Mouse (Mus musculus): ENCODE measurements around the gene Mok. TPM values are rescaled to one million over a fixed set of nuclear protein-coding genes. Genes with fewer than 3 reads are reported as not detected.

Mok gene
- polyA plus RNA-seq, 1 experiment = 5.4 TPM

GRCm38 (mm10) chr12:110775628-110776426 lies 64.9 kb downstream of the Mok start:
- Histone ChIP-seq H3K4me3 (ENCODE audit: insufficient read depth, low read length) (peak overlapping the region; percentile 27), H3K4me1 (ENCODE audit: control insufficient read depth, insufficient read depth, low read length) (peaks cover 54% of the 10 kb centered on the region), H3K27ac (ENCODE audit: insufficient read depth, low read depth, low read length) (peak overlapping the region; percentile 84)
- no peak for TF ChIP-seq POLR2A (IDR thresholded peaks at IDR 0.05; ENCODE audit: borderline replicate concordance, low read depth, low read length)
- TF ChIP-seq CTCF (IDR thresholded peaks at IDR 0.05; ENCODE audit: low read depth, low read length) = no peak

- Histone ChIP-seq H3K4me1 (ENCODE audit: control insufficient read depth, insufficient read depth, low read length) (peaks cover 47% of the 10 kb centered on the region), H3K4me3 (ENCODE audit: insufficient read depth, low read length) (no peak overlapping the region), H3K27ac (ENCODE audit: insufficient read depth, low read depth, low read length) (no peak overlapping the region)
- TF ChIP-seq POLR2A (IDR thresholded peaks at IDR 0.05; ENCODE audit: borderline replicate concordance, low read depth, low read length) (no peak), CTCF (IDR thresholded peaks at IDR 0.05; ENCODE audit: low read depth, low read length) (no peak)
Measured at GRCm38 (mm10) chr12:110771961-110772360, 68.8 kb downstream of the Mok start.

- H3K27ac ChIP-seq (ENCODE audit: insufficient read depth, low read depth, low read length) = no peak overlapping the region
- no peak overlapping the region for H3K4me3 ChIP-seq (ENCODE audit: insufficient read depth, low read length)
- H3K4me1 ChIP-seq (ENCODE audit: control insufficient read depth, insufficient read depth, low read length) = peaks cover 45% of the 10 kb centered on the region
- TF ChIP-seq CTCF (IDR thresholded peaks at IDR 0.05; ENCODE audit: low read depth, low read length) (no peak), POLR2A (IDR thresholded peaks at IDR 0.05; ENCODE audit: borderline replicate concordance, low read depth, low read length) (no peak)
Measured at GRCm38 (mm10) chr12:110770479-110771247, 70.1 kb downstream of the Mok start.

DNA sequence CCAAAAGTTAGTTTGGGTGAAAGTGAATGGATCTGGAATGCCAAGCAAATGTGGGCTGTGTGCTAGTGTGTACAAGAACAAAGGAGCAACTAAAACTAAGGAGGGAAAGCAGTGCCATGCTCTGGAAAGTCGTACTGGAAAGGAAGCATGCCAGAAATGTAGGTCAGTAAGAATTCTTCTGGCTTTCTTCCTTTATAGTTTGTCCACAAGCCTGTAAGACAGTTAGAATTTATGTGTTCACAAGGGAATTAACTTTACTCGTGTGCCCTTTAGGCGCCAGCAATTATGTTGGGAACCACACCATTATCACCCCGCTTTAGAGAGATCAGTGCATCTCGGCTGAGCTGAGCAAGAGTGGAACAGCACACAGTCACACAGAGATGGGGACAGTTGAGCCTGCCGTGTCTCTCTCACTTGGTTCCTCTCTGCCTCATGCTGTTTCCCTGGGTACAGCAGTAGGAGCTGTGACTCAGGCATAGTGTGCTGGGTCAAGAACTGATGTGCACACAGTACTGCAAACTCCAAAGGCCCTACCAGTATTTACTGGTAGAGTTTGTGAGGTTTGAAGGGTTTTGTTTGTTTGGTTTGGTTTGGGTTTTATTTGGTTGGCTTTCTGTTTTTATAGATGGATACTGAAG lies 71.0 kb downstream of the Mok start:
- H3K4me1 ChIP-seq (ENCODE audit: control insufficient read depth, insufficient read depth, low read length) = peaks cover 48% of the 10 kb centered on the region
- H3K4me3 ChIP-seq (ENCODE audit: insufficient read depth, low read length) = no peak overlapping the region
- H3K27ac ChIP-seq (ENCODE audit: insufficient read depth, low read depth, low read length) = no peak overlapping the region
- TF ChIP-seq CTCF (IDR thresholded peaks at IDR 0.05; ENCODE audit: low read depth, low read length) (no peak), POLR2A (IDR thresholded peaks at IDR 0.05; ENCODE audit: borderline replicate concordance, low read depth, low read length) (no peak)

DNA sequence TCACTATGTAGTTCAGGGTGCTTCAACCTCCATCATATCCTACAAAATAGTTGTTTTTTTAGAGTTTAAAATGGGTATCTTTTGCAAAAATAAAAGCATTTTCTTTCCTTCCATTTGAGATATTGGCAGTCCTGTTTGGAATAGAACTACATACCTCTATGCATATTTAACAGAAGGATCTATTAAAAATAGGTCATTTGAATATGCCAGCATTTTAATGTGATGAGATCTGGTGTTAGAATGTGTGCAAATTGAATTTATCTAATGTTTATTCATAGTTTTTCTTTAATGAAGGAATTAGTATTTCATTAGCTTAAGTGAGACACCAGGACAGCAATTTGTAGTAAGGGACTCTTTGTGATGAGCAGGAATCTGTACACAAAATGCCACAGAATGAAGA lies 72.2 kb downstream of the Mok start:
- TF ChIP-seq POLR2A (IDR thresholded peaks at IDR 0.05; ENCODE audit: borderline replicate concordance, low read depth, low read length) = no peak
- TF ChIP-seq CTCF (IDR thresholded peaks at IDR 0.05; ENCODE audit: low read depth, low read length) = no peak
- no peak overlapping the region for H3K4me3 ChIP-seq (ENCODE audit: insufficient read depth, low read length)
- no peak overlapping the region for H3K27ac ChIP-seq (ENCODE audit: insufficient read depth, low read depth, low read length)
- peaks cover 55% of the 10 kb centered on the region for H3K4me1 ChIP-seq (ENCODE audit: control insufficient read depth, insufficient read depth, low read length)

DNA sequence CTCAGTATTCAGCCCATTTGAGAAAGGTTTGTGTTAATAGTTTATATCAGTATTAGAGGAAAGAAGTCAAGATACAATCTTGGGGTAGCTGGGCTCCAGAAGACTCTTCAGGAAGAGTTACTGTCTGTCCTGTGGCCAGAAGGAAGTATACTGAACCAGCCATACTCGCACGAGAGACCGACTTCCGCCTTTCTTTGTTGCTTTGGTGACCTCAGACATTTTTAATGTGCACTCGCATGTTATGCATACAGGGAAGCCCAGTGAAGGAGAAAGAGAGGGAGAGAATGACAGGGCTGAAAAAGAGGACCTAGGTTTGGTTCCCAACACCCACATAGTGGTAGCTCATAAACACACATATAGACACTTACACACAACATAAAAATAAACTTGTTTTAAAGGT lies 76.2 kb downstream of the Mok start:
- TF ChIP-seq POLR2A (IDR thresholded peaks at IDR 0.05; ENCODE audit: borderline replicate concordance, low read depth, low read length) (no peak), CTCF (IDR thresholded peaks at IDR 0.05; ENCODE audit: low read depth, low read length) (no peak)
- peaks cover 44% of the 10 kb centered on the region for H3K4me1 ChIP-seq (ENCODE audit: control insufficient read depth, insufficient read depth, low read length)
- H3K4me3 ChIP-seq (ENCODE audit: insufficient read depth, low read length) = no peak overlapping the region
- H3K27ac ChIP-seq (ENCODE audit: insufficient read depth, low read depth, low read length) = peak overlapping the region; percentile 60

GRCm38 (mm10) chr12:110762321-110762720 lies 78.4 kb downstream of the Mok start:
- no peak overlapping the region for H3K4me3 ChIP-seq (ENCODE audit: insufficient read depth, low read length)
- peaks cover 43% of the 10 kb centered on the region for H3K4me1 ChIP-seq (ENCODE audit: control insufficient read depth, insufficient read depth, low read length)
- TF ChIP-seq POLR2A (IDR thresholded peaks at IDR 0.05; ENCODE audit: borderline replicate concordance, low read depth, low read length) (no peak), CTCF (IDR thresholded peaks at IDR 0.05; ENCODE audit: low read depth, low read length) (no peak)
- H3K27ac ChIP-seq (ENCODE audit: insufficient read depth, low read depth, low read length) = no peak overlapping the region

- Histone ChIP-seq H3K4me1 (ENCODE audit: control insufficient read depth, insufficient read depth, low read length) (peaks cover 31% of the 10 kb centered on the region), H3K27ac (ENCODE audit: insufficient read depth, low read depth, low read length) (no peak overlapping the region), H3K4me3 (ENCODE audit: insufficient read depth, low read length) (no peak overlapping the region)
- TF ChIP-seq CTCF (IDR thresholded peaks at IDR 0.05; ENCODE audit: low read depth, low read length) (no peak), POLR2A (IDR thresholded peaks at IDR 0.05; ENCODE audit: borderline replicate concordance, low read depth, low read length) (no peak)
Measured at GRCm38 (mm10) chr12:110758932-110759331, 81.8 kb downstream of the Mok start.

Other genes starting within 250 kb of the Mok start
- 59.8 and 104 TPM in 2 replicates for gene Dync1h1, start 239.5 kb downstream of the Mok start, polyA plus RNA-seq (2012; ENCODE audit: insufficient read depth, insufficient read length, missing spikeins)
- not detected in 2 replicates for gene 1700001K19Rik, start 158.3 kb downstream of the Mok start, polyA plus RNA-seq (2012; ENCODE audit: insufficient read depth, insufficient read length, missing spikeins)
- gene Hsp90aa1, start 138.2 kb downstream of the Mok start, polyA plus RNA-seq (2012; ENCODE audit: insufficient read depth, insufficient read length, missing spikeins) = 156 and 159 TPM in 2 replicates
- 27.9 and 33.7 TPM in 2 replicates for gene Wdr20, start 103.0 kb downstream of the Mok start, polyA plus RNA-seq (2012; ENCODE audit: insufficient read depth, insufficient read length, missing spikeins)
- 10.9 and 12.7 TPM in 2 replicates for gene Zfp839, start 9.3 kb upstream of the Mok start, polyA plus RNA-seq (2012; ENCODE audit: insufficient read depth, insufficient read length, missing spikeins)
- gene Cinp, start 48.2 kb upstream of the Mok start, polyA plus RNA-seq (2012; ENCODE audit: insufficient read depth, insufficient read length, missing spikeins) = 30.8 and 35.7 TPM in 2 replicates
- 6.6 and 6.8 TPM in 2 replicates for gene Tecpr2, start 48.3 kb upstream of the Mok start, polyA plus RNA-seq (2012; ENCODE audit: insufficient read depth, insufficient read length, missing spikeins)
- 2.2 and 2.3 TPM in 2 replicates for gene Ankrd9, start 138.1 kb upstream of the Mok start, polyA plus RNA-seq (2012; ENCODE audit: insufficient read depth, insufficient read length, missing spikeins)
- 26.2 and 33.8 TPM in 2 replicates for gene Rcor1, start 198.4 kb upstream of the Mok start, polyA plus RNA-seq (2012; ENCODE audit: insufficient read depth, insufficient read length, missing spikeins)

Measured in bone marrow macrophage, adult 2 months (primary cell).